Mouse (Mus musculus): ENCODE measurements around the gene Noto. TPM values are rescaled to one million over a fixed set of nuclear protein-coding genes. Genes with fewer than 3 reads are reported as not detected.
"Not testable (repeated sequence)": the region's sequence is repeated elsewhere in the genome, so short reads cannot be mapped to it uniquely, and the experiment has no call there.

Noto gene
- polyA plus RNA-seq, 1 experiment = not detected

DNA sequence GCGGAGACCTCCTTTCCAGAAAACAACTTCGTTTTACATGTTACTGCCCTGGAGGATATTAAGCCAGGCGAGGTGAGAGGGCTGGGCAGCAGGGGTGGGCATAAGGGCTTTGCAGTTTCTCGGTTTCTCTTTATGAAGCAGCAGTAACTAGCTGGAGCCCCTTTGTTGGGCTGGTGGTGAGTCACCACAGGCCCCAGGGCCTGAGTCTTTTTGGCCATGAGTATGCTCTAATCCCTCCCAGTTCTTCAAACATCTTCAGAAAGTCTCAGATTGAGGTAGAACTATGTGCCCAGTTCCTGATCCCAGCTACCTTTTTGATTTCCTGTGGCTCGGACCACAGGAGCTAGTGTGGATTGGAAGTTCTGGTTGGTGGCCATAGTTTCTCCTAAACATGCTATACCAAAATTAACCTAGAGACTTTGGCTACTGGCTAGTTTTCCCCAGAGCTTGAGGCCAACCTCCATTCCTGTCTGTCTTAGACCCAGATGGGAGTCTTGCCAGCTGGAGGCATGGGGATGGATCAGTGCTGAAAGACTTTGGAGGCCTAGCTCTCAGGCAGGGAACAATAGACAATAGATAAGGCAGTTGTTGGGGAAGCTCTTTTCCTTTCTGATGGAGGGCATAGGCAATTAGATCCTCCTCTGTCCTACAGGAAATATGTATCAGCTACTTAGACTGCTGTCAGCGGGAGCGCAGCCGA, 20.7 kb downstream of the Noto start:
- Histone ChIP-seq H3K27ac (ENCODE audit: insufficient read depth, low read length) (no peak overlapping the region), H3K4me3 (ENCODE audit: insufficient read depth, low read length) (no peak overlapping the region), H3K4me1 (ENCODE audit: control insufficient read depth, insufficient read depth, low read length) (peaks cover 4% of the 10 kb centered on the region; the same call in 1 of the 2 replicates)
- no peak for TF ChIP-seq CTCF (IDR thresholded peaks at IDR 0.05; ENCODE audit: borderline replicate concordance, insufficient read depth, low read length)
- no peak for TF ChIP-seq POLR2A (IDR thresholded peaks at IDR 0.05; ENCODE audit: low read depth, low read length)

DNA sequence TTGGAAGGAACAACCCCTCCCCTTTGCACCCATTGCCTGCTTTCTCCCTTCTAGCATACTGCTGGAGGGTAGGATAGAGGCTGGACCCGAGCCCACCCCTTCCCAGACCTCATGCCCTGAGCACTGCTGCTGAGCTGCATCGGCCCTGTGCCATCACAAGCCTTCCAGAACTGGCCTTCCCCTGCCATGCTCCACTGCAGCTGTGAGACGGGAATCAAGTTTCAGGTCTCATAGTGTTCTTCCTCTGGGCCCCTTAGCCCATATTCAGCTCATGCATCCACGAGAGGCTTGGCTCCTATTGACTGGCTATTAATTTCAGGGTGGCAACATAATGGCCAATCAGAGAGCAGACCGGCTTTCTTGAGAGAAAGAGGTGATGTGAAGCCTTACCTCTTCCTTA, 21.6 kb downstream of the Noto start:
- Histone ChIP-seq H3K4me3 (ENCODE audit: insufficient read depth, low read length) (no peak overlapping the region), H3K4me1 (ENCODE audit: control insufficient read depth, insufficient read depth, low read length) (peaks cover 4% of the 10 kb centered on the region; the same call in 1 of the 2 replicates), H3K27ac (ENCODE audit: insufficient read depth, low read length) (no peak overlapping the region)
- no peak for TF ChIP-seq CTCF (IDR thresholded peaks at IDR 0.05; ENCODE audit: borderline replicate concordance, insufficient read depth, low read length)
- no peak for TF ChIP-seq POLR2A (IDR thresholded peaks at IDR 0.05; ENCODE audit: low read depth, low read length)

- Histone ChIP-seq H3K4me3 (ENCODE audit: insufficient read depth, low read length) (no peak overlapping the region), H3K27ac (ENCODE audit: insufficient read depth, low read length) (no peak overlapping the region), H3K4me1 (ENCODE audit: control insufficient read depth, insufficient read depth, low read length) (peaks cover 4% of the 10 kb centered on the region; the same call in 1 of the 2 replicates)
- TF ChIP-seq CTCF (IDR thresholded peaks at IDR 0.05; ENCODE audit: borderline replicate concordance, insufficient read depth, low read length) = no peak
- TF ChIP-seq POLR2A (IDR thresholded peaks at IDR 0.05; ENCODE audit: low read depth, low read length) = no peak
Measured at GRCm38 (mm10) chr6:85447351-85447750, 23.7 kb downstream of the Noto start.

GRCm38 (mm10) chr6:85450140-85450539, 26.5 kb downstream of the Noto start:
- not testable (repeated sequence) for H3K27ac ChIP-seq (ENCODE audit: insufficient read depth, low read length); H3K4me3 ChIP-seq (ENCODE audit: insufficient read depth, low read length); H3K4me1 ChIP-seq (ENCODE audit: control insufficient read depth, insufficient read depth, low read length)

DNA sequence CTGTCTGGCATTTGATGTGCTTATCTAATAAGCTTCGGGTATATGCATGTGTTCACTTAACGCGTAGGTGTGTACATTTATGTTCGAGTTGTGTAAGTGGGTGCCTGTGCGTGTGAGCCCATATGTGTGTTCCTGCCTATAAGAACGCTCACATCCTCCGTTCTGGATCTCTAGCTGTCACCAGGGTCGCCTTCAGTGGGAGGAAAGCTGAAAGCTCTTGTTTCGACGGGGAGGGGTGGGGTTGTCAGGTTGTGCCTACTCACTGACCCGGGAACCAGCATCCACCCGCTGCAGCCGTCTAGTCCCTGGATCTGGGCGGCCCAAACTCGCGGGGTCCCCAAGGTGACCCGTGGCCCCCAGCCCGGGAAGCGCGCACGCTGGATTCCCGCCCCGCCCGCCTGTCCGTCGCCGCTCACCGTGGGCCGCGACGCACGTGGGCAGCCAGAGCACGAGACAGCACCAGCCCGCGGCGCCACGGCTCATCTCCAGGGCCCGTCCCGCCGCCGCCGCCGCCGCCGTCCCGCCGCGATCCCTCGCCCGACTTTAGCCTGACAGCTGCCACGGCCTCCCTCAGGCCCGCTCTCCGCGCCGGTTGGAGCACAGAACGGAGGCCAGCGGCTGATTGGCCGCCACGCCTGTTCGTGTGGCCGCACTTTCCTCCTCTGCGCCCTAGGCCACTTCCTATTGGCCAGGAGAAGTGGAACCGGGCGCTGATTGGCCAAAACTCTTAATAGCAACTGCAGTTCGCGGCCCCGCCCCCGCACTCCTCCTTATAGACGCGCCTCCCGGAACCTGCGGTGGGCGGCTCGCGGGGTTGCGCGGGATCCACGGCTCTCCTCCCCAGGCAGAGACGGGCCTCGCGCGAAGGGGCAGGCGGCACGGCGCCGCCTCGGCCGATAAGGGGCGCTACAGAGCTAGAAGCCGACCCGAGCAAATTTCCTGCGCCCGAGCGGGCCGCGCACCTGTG, 27.3 kb downstream of the Noto start, which contains the start of gene Cct7:
Gene Cct7, plus strand, starts transcription at position 818 of the 967 bp plus-strand sequence.
- Histone ChIP-seq H3K4me1 (ENCODE audit: control insufficient read depth, insufficient read depth, low read length) (no peaks in the 10 kb centered on the region; the same call in 1 of the 2 replicates), H3K27ac (ENCODE audit: insufficient read depth, low read length) (peak within 1 kb of the TSS; percentile 77), H3K4me3 (ENCODE audit: insufficient read depth, low read length) (peak within 1 kb of the TSS; percentile 90)
- TF ChIP-seq POLR2A (IDR thresholded peaks at IDR 0.05; ENCODE audit: low read depth, low read length) (peak; percentile 48; the same call in 1 of the 2 replicates), CTCF (IDR thresholded peaks at IDR 0.05; ENCODE audit: borderline replicate concordance, insufficient read depth, low read length) (0 out of 2 replicates have a peak, but pooled peaks have one; percentile 25)

GRCm38 (mm10) chr6:85451664-85452410, 28.2 kb downstream of the Noto start, which contains the start of gene Pradc1:
Gene Pradc1, minus strand, starts transcription at chr6:85451970.
- TF ChIP-seq POLR2A (IDR thresholded peaks at IDR 0.05; ENCODE audit: low read depth, low read length) (peak; percentile 97), CTCF (IDR thresholded peaks at IDR 0.05; ENCODE audit: borderline replicate concordance, insufficient read depth, low read length) (no peak)
- Histone ChIP-seq H3K27ac (ENCODE audit: insufficient read depth, low read length) (peak within 1 kb of the TSS; percentile 77), H3K4me3 (ENCODE audit: insufficient read depth, low read length) (peak within 1 kb of the TSS; percentile 90), H3K4me1 (ENCODE audit: control insufficient read depth, insufficient read depth, low read length) (no peaks in the 10 kb centered on the region; the same call in 1 of the 2 replicates)

- H3K4me1 ChIP-seq (ENCODE audit: control insufficient read depth, insufficient read depth, low read length) = no peaks in the 10 kb centered on the region; the same call in 1 of the 2 replicates
- H3K4me3 ChIP-seq (ENCODE audit: insufficient read depth, low read length) = peak overlapping the region; percentile 78
- H3K27ac ChIP-seq (ENCODE audit: insufficient read depth, low read length) = peak overlapping the region; percentile 77
- no peak for TF ChIP-seq CTCF (IDR thresholded peaks at IDR 0.05; ENCODE audit: borderline replicate concordance, insufficient read depth, low read length)
- TF ChIP-seq POLR2A (IDR thresholded peaks at IDR 0.05; ENCODE audit: low read depth, low read length) = no peak
Measured at GRCm38 (mm10) chr6:85452411-85452665, 28.7 kb downstream of the Noto start.

- Histone ChIP-seq H3K27ac (ENCODE audit: insufficient read depth, low read length) (peak overlapping the region; percentile 77), H3K4me1 (ENCODE audit: control insufficient read depth, insufficient read depth, low read length) (no peaks in the 10 kb centered on the region; the same call in 1 of the 2 replicates), H3K4me3 (ENCODE audit: insufficient read depth, low read length) (peak overlapping the region; percentile 78)
- TF ChIP-seq POLR2A (IDR thresholded peaks at IDR 0.05; ENCODE audit: low read depth, low read length) (peak; percentile 40; the same call in 1 of the 2 replicates), CTCF (IDR thresholded peaks at IDR 0.05; ENCODE audit: borderline replicate concordance, insufficient read depth, low read length) (no peak)
Measured at GRCm38 (mm10) chr6:85452816-85453215, 29.1 kb downstream of the Noto start.

GRCm38 (mm10) chr6:85459621-85460020, 35.9 kb downstream of the Noto start:
- TF ChIP-seq CTCF (IDR thresholded peaks at IDR 0.05; ENCODE audit: borderline replicate concordance, insufficient read depth, low read length) = no peak
- no peak for TF ChIP-seq POLR2A (IDR thresholded peaks at IDR 0.05; ENCODE audit: low read depth, low read length)
- Histone ChIP-seq H3K27ac (ENCODE audit: insufficient read depth, low read length) (no peak overlapping the region), H3K4me3 (ENCODE audit: insufficient read depth, low read length) (no peak overlapping the region), H3K4me1 (ENCODE audit: control insufficient read depth, insufficient read depth, low read length) (no peaks in the 10 kb centered on the region; the same call in 1 of the 2 replicates)
